Mouse (Mus musculus): ENCODE data around the gene Comtd1.

DNA sequence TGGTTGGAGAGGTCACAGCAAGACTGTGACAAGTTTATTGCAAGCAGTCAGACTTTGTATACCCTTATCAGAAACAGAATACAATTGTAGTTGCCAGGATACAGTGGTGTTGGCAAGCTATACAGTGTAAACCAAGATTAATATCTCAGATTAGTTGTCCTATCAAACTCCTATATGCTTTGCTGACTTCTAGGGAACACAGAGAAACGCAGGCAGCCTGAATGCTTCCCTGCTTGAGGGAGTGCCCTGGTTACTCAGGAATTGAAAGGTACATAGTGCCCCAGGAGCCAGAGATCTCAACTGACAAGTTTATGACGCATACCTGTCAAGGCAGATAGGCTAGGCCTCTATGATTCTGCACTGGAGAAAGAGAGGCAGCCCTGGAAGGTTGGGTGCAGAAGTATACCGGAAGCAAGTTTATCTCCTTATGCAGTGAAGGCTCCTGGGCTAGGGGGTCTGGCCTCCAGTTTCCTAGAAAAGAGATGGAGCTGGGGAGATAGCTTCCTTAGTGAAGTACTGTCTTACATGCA is 42.1 kb downstream of the Comtd1 start:
- no peak for TF ChIP-seq POLR2A (IDR thresholded peaks at IDR 0.05; ENCODE audit: extremely low read depth, insufficient read depth, low read length)
- TF ChIP-seq CTCF (IDR thresholded peaks at IDR 0.05; ENCODE audit: extremely low read depth, insufficient read depth, low read length): no peak
